Mouse (Mus musculus) CH12.LX (cell line): ENCODE measurements around the gene Ldb3.

Experiments used
- BHLHE40 ChIP-seq: IDR thresholded peaks from 2 replicates; pipeline ENCODE4 v1.6.1; 2011; ENCODE audit warnings: mild to moderate bottlenecking, low read depth, low read length, improper control_type of control experiment
- CHD2 ChIP-seq: IDR thresholded peaks from 2 replicates; pipeline ENCODE4 v1.6.1; 2011; ENCODE audit warnings: low read length, improper control_type of control experiment
- CTCF ChIP-seq, 2 experiments: IDR thresholded peaks in 1 of 2; conservative IDR thresholded peaks in 1 of 2; 2 replicates each; pipeline ENCODE4 v1.5.1; 2011 to 2012; ENCODE audit warnings: low read depth in 2 of 2, low read length in 2 of 2, improper control_type of control experiment in 1 of 2, inconsistent platforms in 1 of 2, mild to moderate bottlenecking in 1 of 2, moderate library complexity in 1 of 2
- ELF1 ChIP-seq: IDR thresholded peaks from 2 replicates; pipeline ENCODE4 v1.6.1; 2014; ENCODE audit warnings: low read depth, mild to moderate bottlenecking, inconsistent platforms, low read length, improper control_type of control experiment
- EP300 ChIP-seq: IDR thresholded peaks from 2 replicates; pipeline ENCODE4 v1.6.1; 2011; ENCODE audit warnings: low read length, improper control_type of control experiment
- GABPA ChIP-seq: IDR thresholded peaks from 2 replicates; pipeline ENCODE4 v1.6.1; 2012; ENCODE audit warnings: low read depth, low read length, improper control_type of control experiment, inconsistent platforms; ENCODE audit not compliant: insufficient replicate concordance
- JUND ChIP-seq: conservative IDR thresholded peaks from 2 replicates; pipeline ENCODE4 v1.6.1; 2011; ENCODE audit warnings: low read depth, low read length, improper control_type of control experiment
- MAFK ChIP-seq: IDR thresholded peaks from 2 replicates; pipeline ENCODE4 v1.6.1; 2011; ENCODE audit warnings: low read length, improper control_type of control experiment; ENCODE audit not compliant: insufficient replicate concordance
- MAZ ChIP-seq: IDR thresholded peaks from 2 replicates; pipeline ENCODE4 v1.6.1; 2012; ENCODE audit warnings: low read depth, mild to moderate bottlenecking, inconsistent platforms, low read length, improper control_type of control experiment, moderate library complexity
- POLR2A ChIP-seq: IDR thresholded peaks from 2 replicates; pipeline ENCODE4 v1.6.1; 2011; ENCODE audit warnings: low read depth, mild to moderate bottlenecking, improper control_type of control experiment, low read length
- UBTF ChIP-seq: IDR thresholded peaks from 2 replicates; pipeline ENCODE4 v1.6.1; 2012; ENCODE audit warnings: low read depth, mild to moderate bottlenecking, inconsistent platforms, low read length, improper control_type of control experiment, moderate library complexity
- USF1 ChIP-seq: IDR thresholded peaks from 2 replicates; pipeline ENCODE4 v1.6.1; 2014; ENCODE audit warnings: low read depth, mild to moderate bottlenecking, inconsistent platforms, low read length, improper control_type of control experiment
- ZC3H11A ChIP-seq: IDR thresholded peaks from 2 replicates; pipeline ENCODE4 v1.6.1; 2012; ENCODE audit warnings: low read depth, mild to moderate bottlenecking, inconsistent platforms, low read length, improper control_type of control experiment

GRCm38 (mm10) chr14:34502475-34503324, 85.8 kb downstream of the Ldb3 start:
- TF ChIP-seq POLR2A (peak; percentile 74), EP300 (no peak), GABPA (no peak), UBTF (peak; percentile 94; the same call in 1 of the 2 replicates), ZC3H11A (no peak), MAFK (no peak), CHD2 (peak; percentile 33; the same call in 1 of the 2 replicates), CTCF (conservative IDR thresholded peaks at IDR 0.05 in 1 of 2, IDR thresholded peaks at IDR 0.05 in 1 of 2; ENCODE audit: low read depth in 2 of 2, low read length in 2 of 2) (no peak), JUND (no peak), USF1 (no peak), BHLHE40 (peak; percentile 60; the same call in 1 of the 2 replicates), MAZ (no peak), ELF1 (peak; percentile 63)
